Mouse (Mus musculus): ENCODE results near the gene Adh6a. TPM values are rescaled to one million over a fixed set of nuclear protein-coding genes. Genes with fewer than 3 reads are reported as not detected.

Gene Adh6a
- polyA plus RNA-seq, 2 experiments, result 0.28 TPM; not detected in 1

- WGBS, result 46% methylated on average over 4 of the region's 4 CpGs
- DNase-seq (ENCODE audit: low spot score), result no peak
- TF ChIP-seq POLR2A (IDR thresholded peaks at IDR 0.05; ENCODE audit: borderline replicate concordance, extremely low read depth, insufficient read depth, insufficient read length), result no peak
- no peak overlapping the region for H3K27ac ChIP-seq (replicated peaks; ENCODE audit: low read depth, low read length)
- no peaks in the 10 kb centered on the region for H3K36me3 ChIP-seq (ENCODE audit: control insufficient read depth, insufficient read depth, low read length)
- H3K4me1 ChIP-seq (ENCODE audit: control insufficient read depth, insufficient read depth, low read length), result peaks cover 8% of the 10 kb centered on the region
- no peaks in the 10 kb centered on the region for H3K9me3 ChIP-seq (ENCODE audit: control insufficient read depth, low read length)
- no peaks in the 10 kb centered on the region for H3K27me3 ChIP-seq (ENCODE audit: control insufficient read depth, insufficient read depth, low read length)
- H3K4me2 ChIP-seq (replicated peaks; ENCODE audit: low read depth, low read length, severe bottlenecking), result no peak overlapping the region
- no peak for ATAC-seq (ENCODE audit: low FRiP score, low read depth)
- H3K4me3 ChIP-seq (replicated peaks; ENCODE audit: low read length), result no peak overlapping the region
- no peak overlapping the region for H3K9ac ChIP-seq (ENCODE audit: low read depth, low read length, severe bottlenecking)
These were observed 8.6 kb upstream of the Adh6a start for GRCm38 (mm10) chr3:138304489-138304871.

GRCm38 (mm10) chr3:138305486-138306289 is 7.4 kb upstream of the Adh6a start:
- Histone ChIP-seq H3K4me1 (ENCODE audit: control insufficient read depth, insufficient read depth, low read length) (peaks cover 8% of the 10 kb centered on the region), H3K4me3 (replicated peaks; ENCODE audit: low read length) (no peak overlapping the region), H3K9ac (ENCODE audit: low read depth, low read length, severe bottlenecking) (no peak overlapping the region), H3K4me2 (replicated peaks; ENCODE audit: low read depth, low read length, severe bottlenecking) (no peak overlapping the region), H3K9me3 (ENCODE audit: control insufficient read depth, low read length) (no peaks in the 10 kb centered on the region), H3K36me3 (ENCODE audit: control insufficient read depth, insufficient read depth, low read length) (no peaks in the 10 kb centered on the region), H3K27ac (replicated peaks; ENCODE audit: low read depth, low read length) (no peak overlapping the region), H3K27me3 (ENCODE audit: control insufficient read depth, insufficient read depth, low read length) (no peaks in the 10 kb centered on the region)
- DNase-seq (ENCODE audit: low spot score) (no peak), ATAC-seq (ENCODE audit: low FRiP score, low read depth) (no peak)
- no peak for TF ChIP-seq POLR2A (IDR thresholded peaks at IDR 0.05; ENCODE audit: borderline replicate concordance, extremely low read depth, insufficient read depth, insufficient read length)
- WGBS, result 50% methylated on average over 10 of the region's 10 CpGs

- WGBS, result 25% methylated on average over 8 of the region's 8 CpGs
- no peak for TF ChIP-seq POLR2A (IDR thresholded peaks at IDR 0.05; ENCODE audit: borderline replicate concordance, extremely low read depth, insufficient read depth, insufficient read length)
- 0 out of 2 replicates have a peak, but pooled peaks have one; percentile 41 for ATAC-seq (ENCODE audit: low FRiP score, low read depth)
- no peaks in the 10 kb centered on the region for H3K36me3 ChIP-seq (ENCODE audit: control insufficient read depth, insufficient read depth, low read length)
- H3K27ac ChIP-seq (replicated peaks; ENCODE audit: low read depth, low read length), result no peak overlapping the region
- H3K4me2 ChIP-seq (replicated peaks; ENCODE audit: low read depth, low read length, severe bottlenecking), result no peak overlapping the region
- no peaks in the 10 kb centered on the region for H3K27me3 ChIP-seq (ENCODE audit: control insufficient read depth, insufficient read depth, low read length)
- peaks cover 8% of the 10 kb centered on the region for H3K4me1 ChIP-seq (ENCODE audit: control insufficient read depth, insufficient read depth, low read length)
- H3K9me3 ChIP-seq (ENCODE audit: control insufficient read depth, low read length), result no peaks in the 10 kb centered on the region
- peak; percentile 40 for DNase-seq (ENCODE audit: low spot score)
- no peak overlapping the region for H3K4me3 ChIP-seq (replicated peaks; ENCODE audit: low read length)
- H3K9ac ChIP-seq (ENCODE audit: low read depth, low read length, severe bottlenecking), result no peak overlapping the region
These were observed 6.8 kb upstream of the Adh6a start for GRCm38 (mm10) chr3:138306290-138306683.

- no peak for TF ChIP-seq POLR2A (IDR thresholded peaks at IDR 0.05; ENCODE audit: borderline replicate concordance, extremely low read depth, insufficient read depth, insufficient read length)
- WGBS, result 81% methylated on average over 8 of the region's 8 CpGs
- DNase-seq (ENCODE audit: low spot score) (no peak), ATAC-seq (ENCODE audit: low FRiP score, low read depth) (no peak)
- Histone ChIP-seq H3K9ac (ENCODE audit: low read depth, low read length, severe bottlenecking) (no peak overlapping the region), H3K4me2 (replicated peaks; ENCODE audit: low read depth, low read length, severe bottlenecking) (no peak overlapping the region), H3K27ac (replicated peaks; ENCODE audit: low read depth, low read length) (no peak overlapping the region), H3K4me1 (ENCODE audit: control insufficient read depth, insufficient read depth, low read length) (peaks cover 3% of the 10 kb centered on the region; the same call in 1 of the 2 replicates), H3K36me3 (ENCODE audit: control insufficient read depth, insufficient read depth, low read length) (no peaks in the 10 kb centered on the region), H3K27me3 (ENCODE audit: control insufficient read depth, insufficient read depth, low read length) (no peaks in the 10 kb centered on the region), H3K4me3 (replicated peaks; ENCODE audit: low read length) (no peak overlapping the region), H3K9me3 (ENCODE audit: control insufficient read depth, low read length) (no peaks in the 10 kb centered on the region)
These were observed 3.2 kb upstream of the Adh6a start for GRCm38 (mm10) chr3:138309910-138310309.

GRCm38 (mm10) chr3:138311015-138311414 is 2.1 kb upstream of the Adh6a start:
- Histone ChIP-seq H3K4me2 (replicated peaks; ENCODE audit: low read depth, low read length, severe bottlenecking) (no peak overlapping the region), H3K36me3 (ENCODE audit: control insufficient read depth, insufficient read depth, low read length) (no peaks in the 10 kb centered on the region), H3K27me3 (ENCODE audit: control insufficient read depth, insufficient read depth, low read length) (no peaks in the 10 kb centered on the region), H3K27ac (replicated peaks; ENCODE audit: low read depth, low read length) (no peak overlapping the region), H3K9me3 (ENCODE audit: control insufficient read depth, low read length) (no peaks in the 10 kb centered on the region), H3K4me3 (replicated peaks; ENCODE audit: low read length) (no peak overlapping the region), H3K9ac (ENCODE audit: low read depth, low read length, severe bottlenecking) (no peak overlapping the region), H3K4me1 (ENCODE audit: control insufficient read depth, insufficient read depth, low read length) (0 out of 2 replicates have a peak, but pooled peaks cover 3% of the 10 kb centered on the region)
- ATAC-seq (ENCODE audit: low FRiP score, low read depth), result no peak
- no peak for TF ChIP-seq POLR2A (IDR thresholded peaks at IDR 0.05; ENCODE audit: borderline replicate concordance, extremely low read depth, insufficient read depth, insufficient read length)
- DNase-seq (ENCODE audit: low spot score), result no peak
- WGBS, result 92% methylated on average over 6 of the region's 6 CpGs
